Mouse (Mus musculus): ENCODE data around the gene Cwc25. TPM values are rescaled to one million over a fixed set of nuclear protein-coding genes. Genes with fewer than 3 reads are reported as not detected.
A peak's percentile ranks its signal among the peaks of the same experiment; 100 is the strongest.

The Cwc25 gene
- 10 to 100 TPM; 13.4 to 13.5 TPM for total RNA-seq (2021)
- long read RNA-seq, experiment 1, transcript Cwc25-201 (10 exons, 3,105 nt) = major isoform, 17 of 21 reads
- long read RNA-seq, experiment 1, partial matches to known transcripts = 2 of 21 reads
- long read RNA-seq, experiment 1, other reads (novel, unspliced or antisense) = 2 of 21 reads
- long read RNA-seq, experiment 2, transcript Cwc25-201 (10 exons, 3,105 nt) = major isoform, 18 of 21 reads
- long read RNA-seq, experiment 2, partial matches to known transcripts = 0 of 21 reads
- long read RNA-seq, experiment 2, other reads (novel, unspliced or antisense) = 3 of 21 reads

DNA sequence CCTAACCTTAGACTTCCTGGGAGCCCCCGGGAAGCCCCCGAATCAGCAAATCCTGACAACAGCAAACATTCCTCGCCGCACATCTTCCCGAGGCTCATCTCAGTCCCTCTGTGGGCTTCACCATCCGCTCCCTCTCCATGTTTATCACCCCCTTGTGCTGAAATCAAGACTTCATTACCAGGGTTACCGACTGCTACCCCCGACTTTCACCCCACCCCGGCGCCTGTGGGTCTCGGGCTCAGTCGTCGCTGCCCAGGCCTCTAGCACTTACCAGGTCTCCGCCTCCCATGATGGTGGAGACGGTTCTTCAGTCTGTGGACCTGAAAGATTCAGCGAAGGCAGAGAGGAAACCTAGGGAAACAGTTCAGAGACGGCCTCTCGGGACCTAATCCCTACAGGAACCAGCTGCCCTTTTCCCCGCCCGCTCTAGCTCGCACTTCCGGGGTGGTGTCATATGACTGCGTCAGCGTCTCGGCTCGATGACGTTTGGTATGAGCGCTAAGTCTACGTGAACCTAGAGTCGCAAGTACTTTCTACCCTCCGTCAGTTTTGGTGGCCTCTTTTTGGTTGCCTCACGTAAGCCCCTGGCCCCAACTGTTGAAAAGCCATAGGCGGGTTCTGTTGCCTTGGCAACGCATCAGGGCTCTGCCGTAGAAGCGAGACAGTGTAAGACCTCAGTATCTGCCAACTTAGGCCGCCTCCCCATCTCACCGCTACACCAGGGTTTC lies at the start of gene Cwc25:
Gene Cwc25, minus strand, starts transcription at position 403 of the 728 bp plus-strand sequence.
- DNase-seq (ENCODE audit: low spot score in 2 of 2) = peak; percentile 85 to 93

DNA sequence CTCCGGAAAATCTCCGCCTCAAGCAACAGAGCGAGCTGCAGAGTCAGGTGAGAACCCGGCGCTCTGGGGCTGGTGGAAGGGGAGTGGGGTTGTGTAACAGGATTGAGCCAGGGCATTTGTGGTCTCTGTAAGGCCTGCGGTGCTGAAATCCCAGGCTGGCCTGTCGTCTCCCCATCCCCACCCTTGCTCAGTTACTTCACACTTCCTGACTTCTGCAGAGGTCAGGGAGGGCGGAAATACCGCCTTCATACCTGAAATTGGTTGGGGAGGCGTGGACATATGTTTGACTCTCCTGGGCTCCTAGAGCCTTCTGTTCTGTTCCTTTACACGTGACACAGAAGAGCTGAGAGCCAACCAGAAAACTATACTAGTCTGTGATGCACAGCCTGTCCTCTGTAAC lies 49.4 kb upstream of the Cwc25 start:
- no peak for DNase-seq (ENCODE audit: low spot score in 2 of 2)

GRCm38 (mm10) chr11:97813746-97814515 lies 47.6 kb upstream of the Cwc25 start:
- no peak for DNase-seq (ENCODE audit: low spot score in 2 of 2)

GRCm38 (mm10) chr11:97813085-97813484 lies 46.7 kb upstream of the Cwc25 start:
- no peak for DNase-seq (ENCODE audit: low spot score in 2 of 2)

GRCm38 (mm10) chr11:97812491-97812921 lies 46.1 kb upstream of the Cwc25 start:
- no peak for DNase-seq (ENCODE audit: low spot score in 2 of 2)

- no peak for DNase-seq (ENCODE audit: low spot score in 2 of 2)
Observed at GRCm38 (mm10) chr11:97811569-97812362, 45.4 kb upstream of the Cwc25 start.

DNA sequence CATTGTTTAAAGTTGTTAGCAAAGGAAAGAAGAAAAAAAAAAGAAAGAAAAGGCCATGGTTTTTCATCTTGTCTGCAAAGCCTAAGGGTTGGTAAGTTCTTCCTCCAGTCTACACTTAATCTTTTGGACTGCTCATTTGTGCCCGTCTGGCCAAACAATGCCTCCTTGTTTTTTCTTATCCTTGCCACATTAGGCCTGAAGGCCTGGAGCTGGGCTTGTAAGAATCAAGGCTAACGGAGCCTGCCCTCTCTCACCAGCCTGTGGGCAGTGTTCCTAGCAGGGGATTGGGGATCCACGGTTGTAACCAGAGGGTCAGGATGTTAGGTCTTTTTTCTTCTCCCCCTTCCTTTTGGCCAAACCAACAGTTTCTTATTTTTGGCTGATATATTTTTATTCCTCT lies 44.6 kb upstream of the Cwc25 start:
- DNase-seq (ENCODE audit: low spot score in 2 of 2) = no peak

- no peak for DNase-seq (ENCODE audit: low spot score in 2 of 2)
Observed at GRCm38 (mm10) chr11:97810356-97810755, 44.0 kb upstream of the Cwc25 start.

DNA sequence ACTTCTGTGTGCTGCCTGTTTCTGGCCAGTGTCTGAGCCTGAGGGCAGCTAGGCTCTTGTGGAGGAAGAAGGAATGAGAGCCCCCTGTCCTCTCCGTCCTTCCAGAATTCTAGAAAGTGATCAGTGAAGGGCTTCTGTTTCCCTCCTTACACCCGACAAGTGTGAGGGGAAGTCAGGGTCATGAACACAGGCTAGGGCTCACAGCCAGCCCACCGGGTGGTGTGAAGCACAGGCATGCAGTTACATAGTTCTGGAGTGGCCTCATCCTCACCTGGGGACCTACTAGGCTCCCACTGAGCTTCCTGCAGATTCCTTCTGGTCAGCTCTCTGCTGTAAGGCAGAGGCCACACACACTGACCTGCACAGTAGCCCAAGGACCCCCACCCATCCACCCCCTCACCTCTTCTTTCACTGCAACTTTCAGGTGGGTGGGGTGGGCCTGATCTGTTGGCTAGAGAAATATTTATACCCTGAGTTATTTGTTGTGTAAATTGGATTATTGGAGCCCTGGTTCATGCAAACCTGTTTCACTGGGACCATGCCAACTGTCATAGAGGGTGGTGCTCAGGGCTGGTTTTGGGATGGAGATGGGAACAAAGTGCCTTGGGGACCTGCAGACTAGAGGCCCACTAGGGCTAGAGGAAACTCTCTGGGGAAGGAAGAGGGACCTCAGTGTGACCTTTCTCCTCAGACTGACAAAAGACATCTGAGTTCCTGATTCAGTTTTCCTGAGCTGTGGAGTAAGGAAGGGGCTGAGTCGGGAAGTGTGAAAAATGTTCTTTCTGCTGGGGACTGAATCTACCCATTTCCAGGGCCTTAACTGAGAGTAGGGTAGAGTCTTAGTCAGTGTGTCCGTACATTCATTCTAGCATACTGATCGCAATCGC lies 43.1 kb upstream of the Cwc25 start:
- DNase-seq (ENCODE audit: low spot score in 2 of 2) = no peak

- peak in 1 of 2 experiments; percentile 69 for DNase-seq (ENCODE audit: low spot score in 2 of 2)
Observed at GRCm38 (mm10) chr11:97808621-97809234, 42.4 kb upstream of the Cwc25 start.

DNA sequence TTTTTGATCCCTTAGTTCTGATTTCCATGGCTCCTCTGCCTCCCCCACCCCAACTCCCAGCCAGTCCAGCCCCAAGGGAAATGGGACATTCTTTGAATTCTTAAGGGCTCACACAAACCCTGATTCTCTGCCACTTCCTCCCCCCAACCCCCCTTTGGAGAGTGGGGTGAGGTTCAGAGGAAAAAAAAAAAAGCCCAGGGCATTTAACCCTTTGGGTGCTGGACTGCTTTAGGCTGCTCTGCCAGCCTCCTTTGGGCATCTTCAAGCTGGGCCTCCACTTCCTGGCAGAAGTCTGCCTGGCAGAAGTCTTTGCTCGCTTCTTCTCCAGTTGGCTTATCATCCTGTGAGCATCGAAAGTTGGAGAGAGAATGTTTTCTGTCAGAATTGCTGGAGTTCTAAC lies 41.7 kb upstream of the Cwc25 start:
- DNase-seq (ENCODE audit: low spot score in 2 of 2) = no peak

DNA sequence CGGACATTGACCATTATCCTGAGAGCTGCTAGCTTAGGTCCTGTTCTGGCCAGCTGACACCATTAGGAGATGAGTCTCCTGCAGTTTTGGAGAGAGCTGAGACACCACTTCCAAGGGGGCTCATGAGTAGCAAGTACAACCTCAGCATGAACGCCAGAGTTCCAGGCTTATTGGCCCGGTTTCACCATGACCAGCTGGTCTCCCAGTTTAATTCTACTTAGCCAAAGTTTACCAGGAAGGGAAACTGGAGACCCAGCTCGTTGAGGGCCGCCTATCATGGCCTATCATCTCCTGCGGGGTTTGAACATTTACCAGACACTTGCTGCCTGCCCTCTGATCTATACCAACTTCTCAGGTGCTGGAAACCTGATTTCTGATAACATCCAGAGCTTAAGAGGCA lies 41.3 kb upstream of the Cwc25 start:
- no peak for DNase-seq (ENCODE audit: low spot score in 2 of 2)

DNA sequence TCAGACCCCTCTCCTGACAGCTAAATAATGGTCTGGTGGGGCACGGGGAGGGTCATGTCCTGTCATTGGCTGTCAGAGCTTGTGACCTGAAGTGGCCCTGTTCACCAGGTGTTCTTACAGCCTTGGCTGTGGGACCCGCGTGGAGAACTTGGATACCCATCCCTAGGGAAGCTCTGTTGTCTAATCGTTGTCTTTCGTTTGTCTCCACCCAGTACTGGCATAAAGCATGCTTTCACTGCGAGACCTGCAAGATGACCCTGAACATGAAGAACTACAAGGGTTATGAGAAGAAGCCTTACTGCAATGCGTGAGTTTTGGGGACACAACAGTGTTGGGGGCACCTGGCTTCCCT lies 40.2 kb upstream of the Cwc25 start:
- no peak for DNase-seq (ENCODE audit: low spot score in 2 of 2)

DNA sequence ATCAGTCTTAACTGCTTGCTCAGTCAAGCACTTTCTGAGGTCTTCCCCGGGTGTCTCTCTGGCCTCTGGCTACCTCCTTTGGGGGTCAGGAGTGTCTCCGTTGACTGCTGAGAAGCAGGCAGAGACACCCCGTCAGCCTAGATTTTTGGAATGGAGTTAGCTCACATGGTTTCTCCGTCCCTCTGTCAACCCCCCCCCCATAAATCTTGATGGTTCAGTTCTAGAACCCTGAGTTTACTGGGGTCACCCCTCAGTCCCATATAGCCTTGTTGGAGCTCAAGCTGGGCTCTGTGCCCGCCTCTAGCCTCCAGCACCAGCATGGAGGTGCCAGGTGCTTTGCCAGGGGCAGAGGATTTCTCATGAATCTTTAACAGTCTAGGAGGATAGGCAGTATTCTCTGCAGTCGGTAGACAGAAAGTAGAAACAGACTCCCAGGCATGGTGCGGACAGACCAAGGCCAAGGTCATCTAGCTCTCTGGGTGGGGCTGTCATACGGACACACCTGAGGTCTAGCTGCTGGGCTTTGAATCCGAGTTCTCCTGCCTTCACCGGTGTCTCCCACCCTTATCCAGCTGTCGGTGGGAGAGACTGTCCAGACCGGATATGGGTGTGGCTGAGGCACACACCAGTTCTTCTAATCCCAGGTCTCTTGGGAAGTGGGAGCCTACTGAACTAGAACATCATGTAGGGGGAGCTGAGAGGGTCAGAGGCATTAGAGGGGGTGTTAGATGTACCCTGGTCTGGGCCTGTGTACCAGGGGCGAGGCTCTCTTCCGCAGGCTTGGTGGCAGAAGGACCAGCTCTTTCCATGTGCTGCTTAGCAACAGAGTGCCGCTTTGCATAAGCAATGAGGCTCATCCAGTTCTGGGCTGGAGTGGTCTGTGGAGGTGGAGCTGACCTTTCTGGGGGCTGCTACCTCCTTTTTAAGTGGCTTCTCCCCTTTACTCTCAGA lies 39.6 kb upstream of the Cwc25 start:
- DNase-seq (ENCODE audit: low spot score in 2 of 2) = no peak

GRCm38 (mm10) chr11:97804841-97805661 lies 38.7 kb upstream of the Cwc25 start:
- DNase-seq (ENCODE audit: low spot score in 2 of 2) = no peak

DNA sequence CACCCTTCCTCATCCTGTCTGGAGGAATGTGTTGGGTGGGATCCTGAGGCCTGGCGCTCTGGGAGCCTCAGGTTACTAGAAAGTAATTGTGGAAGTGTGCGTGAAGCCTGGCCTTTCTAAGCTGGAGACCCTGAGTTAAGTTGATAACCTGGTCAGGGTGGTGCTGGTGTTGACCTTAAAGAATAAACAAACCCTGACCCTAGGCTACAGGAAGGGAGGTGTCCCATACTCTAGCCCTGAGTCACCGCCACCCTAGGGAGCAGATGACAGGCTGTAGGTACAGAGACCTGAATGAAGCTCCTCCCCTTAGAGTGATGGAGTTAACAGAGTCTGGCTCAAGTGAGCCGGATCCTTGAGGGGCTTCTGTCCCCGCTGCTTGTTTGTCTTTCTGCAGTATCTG lies 37.5 kb upstream of the Cwc25 start:
- no peak for DNase-seq (ENCODE audit: low spot score in 2 of 2)

- no peak for DNase-seq (ENCODE audit: low spot score in 2 of 2)
Observed at GRCm38 (mm10) chr11:97802495-97802894, 36.1 kb upstream of the Cwc25 start.

DNA sequence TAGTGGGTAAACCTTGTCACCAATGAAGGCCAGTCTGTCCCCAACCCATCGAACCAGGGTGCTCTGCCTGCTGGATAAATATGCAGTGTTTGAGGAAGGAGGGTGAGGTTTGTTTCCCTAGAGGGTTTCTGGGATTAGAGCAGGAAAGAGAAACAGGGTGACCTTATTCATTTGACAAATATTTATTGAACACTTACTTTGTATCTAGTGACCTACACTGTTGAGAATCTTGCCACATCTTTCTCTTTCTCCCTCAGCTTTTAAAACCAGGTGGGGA lies 35.8 kb upstream of the Cwc25 start:
- DNase-seq (ENCODE audit: low spot score in 2 of 2) = no peak
